Mouse (Mus musculus) lung, postnatal 0 days (tissue): ENCODE measurements around the gene Ahcyl1.

Experiments
- CTCF ChIP-seq: IDR thresholded peaks from 2 replicates; pipeline ENCODE4 v1.5.1; 2016; ENCODE audit warnings: antibody characterized with exemption, mild to moderate bottlenecking
- EP300 ChIP-seq: IDR thresholded peaks from 2 replicates; pipeline ENCODE4 v1.6.1; 2016; ENCODE audit warnings: antibody characterized with exemption, mild to moderate bottlenecking, control low read depth

- no peak for TF ChIP-seq CTCF
- no peak for TF ChIP-seq EP300
Measured at GRCm38 (mm10) chr3:107733329-107733728, 37.0 kb upstream of the Ahcyl1 start.
